In the genomic region with DNA sequence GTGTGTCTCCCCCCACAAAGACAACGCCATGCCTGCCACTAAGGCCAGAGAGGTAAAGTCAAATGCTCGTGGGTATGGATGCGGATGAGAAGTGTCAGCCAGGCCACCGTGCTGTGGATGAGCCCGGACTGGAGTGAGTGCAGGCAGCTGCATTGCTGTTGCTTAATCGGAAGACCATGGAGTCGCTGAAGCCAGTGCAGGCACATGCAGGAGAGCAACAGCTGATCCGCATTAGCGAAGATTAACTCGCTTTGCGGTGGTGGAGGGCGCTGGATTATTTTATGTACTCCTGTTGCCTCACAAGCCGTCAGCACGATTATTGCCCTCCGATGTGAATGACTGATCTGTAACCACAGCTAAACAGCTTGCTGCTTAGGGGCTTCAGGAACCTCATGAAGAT, we compare ENCODE assay signal across 17 mouse cellular contexts.
DNase-seq lines count a peak whose midpoint lies in the region; ATAC-seq lines count a peak whose summit lies in the region.
"Had no signal": no experiment of that assay in that cellular context is flagged by ENCODE, and none has a peak within 500 bp of the region (broad histone marks: within the 10 kb centered on the region; RNA-seq: fewer than 3 reads in every experiment).

No protein-coding gene starts in this region.

- peak; percentile 80 for ATAC-seq in embryonic facial prominence, embryonic 14.5 days (ENCODE audit: low read depth)
- ATAC-seq in limb, embryonic 15.5 days (ENCODE audit: insufficient number of reproducible peaks, low FRiP score, low TSS enrichment, low read depth) = 0 out of 2 replicates have a peak, but pooled peaks have one; percentile 26
- ATAC-seq: forebrain, embryonic 15.5 days had no signal

- H3K4me1 ChIP-seq in embryonic facial prominence, embryonic 14.5 days (ENCODE audit: control insufficient read depth, insufficient read depth, low read length) = no peaks in the 10 kb centered on the region; the same call in 1 of the 2 replicates
- peaks cover 33% of the 10 kb centered on the region for H3K4me1 ChIP-seq in limb, embryonic 15.5 days

- H3K27me3 ChIP-seq in embryonic facial prominence, embryonic 14.5 days (replicated peaks; ENCODE audit: control insufficient read depth, insufficient read depth, low read length) = peaks cover 39% of the 10 kb centered on the region
- H3K27me3 ChIP-seq in limb, embryonic 15.5 days = peaks cover 39% of the 10 kb centered on the region
- H3K27me3 ChIP-seq: forebrain, embryonic 15.5 days had no signal

- H3K9me3 ChIP-seq in embryonic facial prominence, embryonic 14.5 days (ENCODE audit: control insufficient read depth, low read length) = no peaks in the 10 kb centered on the region
- no peaks in the 10 kb centered on the region for H3K9me3 ChIP-seq in limb, embryonic 15.5 days
- H3K9me3 ChIP-seq: forebrain, embryonic 15.5 days; neural tube, embryonic 15.5 days had no signal

- no peaks in the 10 kb centered on the region for H3K36me3 ChIP-seq in embryonic facial prominence, embryonic 14.5 days (ENCODE audit: control insufficient read depth, insufficient read depth, low read length)
- H3K36me3 ChIP-seq in limb, embryonic 15.5 days = no peaks in the 10 kb centered on the region
- H3K36me3 ChIP-seq: neural tube, embryonic 15.5 days had no signal

- H3K4me3 ChIP-seq in embryonic facial prominence, embryonic 14.5 days (ENCODE audit: low read depth, low read length) = no peak overlapping the region
- no peak overlapping the region for H3K4me3 ChIP-seq in limb, embryonic 15.5 days
- H3K4me3 ChIP-seq: forebrain, embryonic 15.5 days; gastrocnemius, adult 2 months; neural tube, embryonic 15.5 days had no signal

- DNase-seq in embryo, embryonic 10 days (ENCODE audit: low spot score) = peak; percentile 42
- no peak for DNase-seq in embryo, embryonic 9.5 days (ENCODE audit: extremely low spot score)
- DNase-seq in embryonic facial prominence, embryonic 14.5 days (ENCODE audit: low spot score) = peak; percentile 86
- DNase-seq in retina, postnatal 1 day = peak; percentile 87
- DNase-seq in left cerebral cortex, postnatal 36 days (ENCODE audit: low spot score in 2 of 2) = no peak
- no peak for DNase-seq in gastrocnemius, postnatal 25 days
- DNase-seq in cerebellum, postnatal 10 days = no peak
- DNase-seq: adrenal gland, postnatal 14 days; cerebellum, adult 9-11 months; gastrocnemius, adult 2 months; heart, postnatal 10 days; kidney, adult 18-20 months; kidney, postnatal 36 days had no signal

- H3K27ac ChIP-seq in embryonic facial prominence, embryonic 14.5 days (replicated peaks; ENCODE audit: low read depth, low read length) = no peak overlapping the region
- no peak overlapping the region for H3K27ac ChIP-seq in limb, embryonic 15.5 days
- H3K27ac ChIP-seq: forebrain, embryonic 15.5 days; gastrocnemius, adult 2 months; neural tube, embryonic 15.5 days had no signal

- H3K4me2 ChIP-seq in embryonic facial prominence, embryonic 14.5 days (ENCODE audit: low read depth, low read length) = no peak overlapping the region
- H3K4me2 ChIP-seq in limb, embryonic 15.5 days = no peak overlapping the region
- H3K4me2 ChIP-seq: forebrain, embryonic 15.5 days; hindbrain, embryonic 14.5 days; neural tube, embryonic 15.5 days had no signal

- intact Hi-C loops in left cerebral cortex, postnatal 36 days (cut with DNase I) = no loop called here

- 44% methylated on average over 15 of the region's 15 CpGs for WGBS in embryonic facial prominence, embryonic 14.5 days
- 30% methylated on average over 15 of the region's 15 CpGs for WGBS in limb, embryonic 15.5 days

- H3K9ac ChIP-seq in embryonic facial prominence, embryonic 14.5 days (ENCODE audit: low read depth, low read length) = no peak overlapping the region
- H3K9ac ChIP-seq in limb, embryonic 15.5 days = no peak overlapping the region
- H3K9ac ChIP-seq: forebrain, embryonic 15.5 days; hindbrain, embryonic 14.5 days; neural tube, embryonic 15.5 days had no signal

Comparison
In these comparisons a context has a peak if more than half of its experiments do, and no peak if none do; other contexts are left out.
1. DNase-seq: peak in embryo, embryonic 10 days (single experiment), embryonic facial prominence, embryonic 14.5 days (single experiment) and retina, postnatal 1 day (single experiment); none in embryo, embryonic 9.5 days (single experiment), left cerebral cortex, postnatal 36 days (0 of 2), gastrocnemius, postnatal 25 days (single experiment) and cerebellum, postnatal 10 days (0 of 2).